Mouse (Mus musculus) neural tube, embryonic 15.5 days (tissue): ENCODE data around the gene Rnasel. TPM values are rescaled to one million over a fixed set of nuclear protein-coding genes. Genes with fewer than 3 reads are reported as not detected.
"Not testable (repeated sequence)": the region's sequence is repeated elsewhere in the genome, so short reads cannot be mapped to it uniquely, and the experiment has no call there.

Experiments
- ATAC-seq: fragments of 200-750 bp; cut with Nextera tagmentation; 2 replicates; pipeline ENCODE4 v1.8.0; 2017; ENCODE audit warnings: mild to moderate bottlenecking, moderate TSS enrichment, moderate library complexity; ENCODE audit not compliant: low FRiP score
- H3K27ac ChIP-seq: fragments of 300-500 bp; sonication (generic); replicated peaks from 2 replicates; pipeline ENCODE4 v1.5.1; 2015; ENCODE audit warnings: mild to moderate bottlenecking, inconsistent platforms
- H3K27me3 ChIP-seq: fragments of 300-500 bp; sonication (generic); replicated peaks from 2 replicates; pipeline ENCODE4 v1.6.1; 2015; ENCODE audit warnings: inconsistent platforms
- H3K36me3 ChIP-seq: fragments of 300-500 bp; sonication (generic); 2 replicates; pipeline ENCODE4 v1.6.1; 2015; ENCODE audit warnings: inconsistent platforms
- H3K4me1 ChIP-seq: fragments of 300-500 bp; sonication (generic); 2 replicates; pipeline ENCODE4 v1.6.1; 2015; ENCODE audit warnings: inconsistent platforms
- H3K4me2 ChIP-seq: fragments of 300-500 bp; sonication (generic); 2 replicates; pipeline ENCODE4 v1.6.1; 2015; ENCODE audit warnings: inconsistent platforms, mild to moderate bottlenecking, moderate library complexity
- H3K4me3 ChIP-seq: fragments of 300-500 bp; sonication (generic); replicated peaks from 2 replicates; pipeline ENCODE4 v1.5.1; 2015; ENCODE audit warnings: mild to moderate bottlenecking, inconsistent platforms
- H3K9ac ChIP-seq: fragments of 300-500 bp; sonication (generic); replicated peaks from 2 replicates; pipeline ENCODE4 v1.6.1; 2015; ENCODE audit warnings: mild to moderate bottlenecking, inconsistent platforms
- H3K9me3 ChIP-seq: fragments of 300-500 bp; sonication (generic); replicated peaks from 2 replicates; pipeline ENCODE4 v1.6.1; 2016; ENCODE audit warnings: inconsistent platforms
- WGBS: fragments of 180-500 bp; shearing (Covaris S2); methylation state at CpG from one replicate; pipeline ENCODE4 v1.1.7; 2015; ENCODE audit warnings: mixed read lengths; 5-methylcytosine and 5-hydroxymethylcytosine counted together
- polyA plus RNA-seq: library from polyadenylated mRNA; unstranded; fragments of >200 nt; fragmentation: Nextera tagmentation; extraction: Ambion mirVana; gene quantifications from 2 replicates; pipeline ENCODE4 v1.2.1, GENCODE M21; 2015

The Rnasel gene
- polyA plus RNA-seq, 1 experiment from 2014 or later: 32.0 TPM

DNA sequence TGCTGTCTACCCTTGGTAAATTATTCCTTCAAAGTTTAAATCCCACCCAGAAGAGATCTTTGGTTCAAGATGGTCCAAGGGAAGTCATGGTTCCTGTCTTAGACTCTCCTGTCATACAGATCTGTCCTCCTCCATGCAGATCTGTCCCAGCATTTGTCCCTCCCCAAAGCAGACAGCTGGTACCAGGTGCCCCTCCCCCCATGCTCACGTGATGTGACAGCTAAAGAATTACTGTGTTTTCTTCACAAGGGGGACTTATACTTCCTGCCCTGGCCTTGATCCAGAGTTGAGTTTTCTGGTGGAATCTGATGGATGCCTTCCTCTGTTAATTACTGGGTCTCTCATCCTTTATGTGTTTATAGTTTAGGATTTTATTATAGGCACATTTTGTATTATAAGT is 677 bp upstream of the Rnasel start:
- H3K9ac ChIP-seq: 0 out of 2 replicates have a peak overlapping the region, but pooled peaks have one; percentile 20
- peaks cover 67% of the 10 kb centered on the region for H3K4me1 ChIP-seq
- H3K36me3 ChIP-seq: 0 out of 2 replicates have a peak, but pooled peaks cover 2% of the 10 kb centered on the region
- peak overlapping the region; percentile 83 for H3K27ac ChIP-seq
- 0% methylated on average over 1 of the region's 1 CpGs for WGBS
- H3K9me3 ChIP-seq: no peaks in the 10 kb centered on the region
- no peaks in the 10 kb centered on the region for H3K27me3 ChIP-seq
- ATAC-seq: no peak
- H3K4me2 ChIP-seq: peak overlapping the region; percentile 55
- no peak overlapping the region for H3K4me3 ChIP-seq

DNA sequence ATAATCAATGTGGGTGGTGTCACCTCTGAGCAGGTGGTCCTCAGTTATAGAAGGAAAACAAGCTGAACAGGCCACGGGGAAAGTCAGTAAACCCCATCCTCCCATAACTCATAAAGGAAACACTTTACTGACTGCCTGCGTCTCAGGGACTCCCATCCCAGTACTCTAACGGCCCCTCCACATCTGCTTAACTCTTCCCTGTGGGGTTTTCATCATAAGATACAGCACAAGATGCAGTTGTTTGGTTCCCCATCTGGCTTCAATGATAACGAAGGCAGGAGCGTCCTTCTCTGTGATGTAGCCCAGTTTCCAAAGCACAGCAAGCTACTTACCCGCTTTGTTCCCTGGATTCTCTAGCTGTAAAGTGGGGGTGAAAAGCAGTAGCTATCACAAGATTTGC is 828 bp downstream of the Rnasel start:
- peak; percentile 42 for ATAC-seq
- no peaks in the 10 kb centered on the region for H3K9me3 ChIP-seq
- H3K27me3 ChIP-seq: no peaks in the 10 kb centered on the region
- peak overlapping the region; percentile 54 for H3K9ac ChIP-seq
- H3K27ac ChIP-seq: peak overlapping the region; percentile 83
- peaks cover 57% of the 10 kb centered on the region for H3K4me1 ChIP-seq
- H3K36me3 ChIP-seq: 0 out of 2 replicates have a peak, but pooled peaks cover 5% of the 10 kb centered on the region
- H3K4me2 ChIP-seq: peak overlapping the region; percentile 55
- WGBS: 20% methylated on average over 6 of the region's 6 CpGs
- H3K4me3 ChIP-seq: peak overlapping the region; percentile 40

DNA sequence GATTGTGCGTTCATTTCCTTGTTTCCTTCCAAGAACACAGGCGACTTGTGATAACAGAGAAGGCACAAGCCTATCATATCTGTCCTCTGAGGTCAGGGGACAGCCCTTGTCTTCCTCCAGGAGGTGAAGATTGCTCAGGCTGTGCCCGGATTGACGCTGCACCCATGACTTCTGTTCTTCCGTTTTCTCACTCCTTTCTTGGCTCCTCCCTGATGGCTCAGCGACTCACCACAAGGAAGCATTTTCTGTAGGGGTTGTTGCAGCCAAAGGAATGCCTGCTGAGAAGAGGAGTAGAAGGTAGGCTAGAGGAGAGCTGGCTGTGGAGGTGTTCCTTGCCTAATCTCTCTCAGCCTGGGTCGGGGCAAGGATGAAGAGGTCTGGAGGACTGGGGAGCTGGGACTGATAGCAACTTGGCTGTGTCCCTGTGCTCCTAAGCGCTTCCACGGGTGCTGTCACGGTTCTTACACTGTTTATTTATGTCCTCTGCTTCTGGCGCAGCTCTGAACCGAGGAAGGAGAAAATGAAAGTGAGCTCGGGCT is 2.6 kb downstream of the Rnasel start:
- WGBS: 32% methylated on average over 13 of the region's 13 CpGs
- Histone ChIP-seq H3K4me3 (peak overlapping the region; percentile 24), H3K9ac (peak overlapping the region; percentile 34), H3K9me3 (no peaks in the 10 kb centered on the region), H3K4me2 (peak overlapping the region; percentile 55), H3K36me3 (0 out of 2 replicates have a peak, but pooled peaks cover 11% of the 10 kb centered on the region), H3K4me1 (peaks cover 49% of the 10 kb centered on the region), H3K27me3 (no peaks in the 10 kb centered on the region), H3K27ac (peak overlapping the region; percentile 66)
- no peak for ATAC-seq

DNA sequence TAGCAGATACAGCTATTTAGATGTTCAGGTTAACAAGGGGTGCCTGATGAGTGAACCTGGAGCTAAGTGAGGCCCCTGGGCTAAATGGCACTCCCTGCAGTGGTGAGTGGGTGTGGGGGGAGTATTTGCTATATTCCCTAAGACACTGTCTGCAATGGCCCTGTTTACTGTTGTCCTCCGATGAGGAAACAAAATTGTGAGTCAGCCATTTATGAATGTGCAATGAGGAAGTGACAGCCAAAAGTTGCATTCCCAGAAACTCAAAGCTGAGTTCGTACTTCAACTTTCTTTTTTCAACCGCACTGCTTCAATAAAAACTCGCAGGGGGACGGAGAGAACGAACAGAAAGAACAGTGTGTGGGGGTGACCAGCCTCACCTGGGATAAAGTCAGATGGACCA is 3.3 kb downstream of the Rnasel start:
- WGBS: 87% methylated on average over 6 of the region's 6 CpGs
- peak overlapping the region; percentile 55 for H3K4me2 ChIP-seq
- H3K9me3 ChIP-seq: no peaks in the 10 kb centered on the region
- peaks cover 47% of the 10 kb centered on the region for H3K4me1 ChIP-seq
- 0 out of 2 replicates have a peak overlapping the region, but pooled peaks have one; percentile 34 for H3K9ac ChIP-seq
- H3K27me3 ChIP-seq: no peaks in the 10 kb centered on the region
- peak overlapping the region; percentile 66 for H3K27ac ChIP-seq
- 0 out of 2 replicates have a peak, but pooled peaks cover 11% of the 10 kb centered on the region for H3K36me3 ChIP-seq
- H3K4me3 ChIP-seq: peak overlapping the region; percentile 24
- no peak for ATAC-seq

- Histone ChIP-seq H3K4me2 (no peak overlapping the region), H3K36me3 (peaks cover 17% of the 10 kb centered on the region), H3K9me3 (no peaks in the 10 kb centered on the region), H3K4me1 (peaks cover 35% of the 10 kb centered on the region), H3K9ac (no peak overlapping the region), H3K27ac (no peak overlapping the region), H3K27me3 (no peaks in the 10 kb centered on the region), H3K4me3 (no peak overlapping the region)
- ATAC-seq: no peak
- WGBS: 73% methylated on average over 25 of the region's 25 CpGs
These were observed 4.7 kb downstream of the Rnasel start for GRCm38 (mm10) chr1:153753725-153754464.

DNA sequence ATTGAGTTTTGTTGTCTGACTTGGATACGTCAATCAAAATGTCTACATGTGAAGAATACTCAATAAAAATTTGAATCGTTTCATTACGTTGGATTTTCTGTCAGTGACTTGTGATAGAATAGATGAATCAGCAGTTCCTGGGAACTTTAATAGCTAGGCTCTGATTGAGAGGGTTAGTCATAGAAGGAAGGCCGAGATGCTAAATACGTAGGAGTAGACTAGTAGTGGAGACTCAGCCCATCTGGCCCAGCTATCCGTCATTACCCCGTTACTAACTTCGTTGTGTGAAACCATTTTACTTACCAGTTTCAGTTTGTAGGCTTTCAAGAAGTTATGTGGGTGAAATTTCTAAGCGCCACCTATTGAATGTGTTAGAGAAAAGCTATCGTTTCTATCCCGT is 14.9 kb downstream of the Rnasel start:
- Histone ChIP-seq H3K4me1 (no peaks in the 10 kb centered on the region), H3K27me3 (no peaks in the 10 kb centered on the region), H3K4me3 (no peak overlapping the region), H3K9ac (no peak overlapping the region), H3K9me3 (no peaks in the 10 kb centered on the region), H3K36me3 (peaks cover 19% of the 10 kb centered on the region; the same call in 1 of the 2 replicates), H3K4me2 (no peak overlapping the region), H3K27ac (no peak overlapping the region)
- WGBS: 90% methylated on average over 11 of the region's 11 CpGs
- no peak for ATAC-seq

DNA sequence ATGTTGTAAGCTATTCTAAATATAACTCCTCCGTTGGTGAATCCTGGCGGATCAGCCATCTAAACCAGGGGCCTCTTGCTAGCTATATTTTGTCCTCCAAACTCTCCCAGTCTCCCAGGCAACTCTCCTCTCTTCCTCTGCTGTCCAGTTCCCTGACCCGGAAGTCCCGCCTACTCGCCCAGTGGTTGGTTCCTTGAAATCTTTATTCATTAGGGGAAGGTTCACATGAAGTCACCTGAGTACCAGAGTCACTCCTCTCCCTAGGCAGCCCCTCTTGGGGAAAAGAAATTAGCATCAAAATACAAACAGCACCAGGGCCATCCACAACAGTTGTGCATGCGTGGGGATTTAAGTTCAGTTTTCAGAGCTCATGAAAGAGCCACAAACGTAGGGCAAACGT is 17.1 kb downstream of the Rnasel start:
- Histone ChIP-seq H3K27me3 (no peaks in the 10 kb centered on the region), H3K4me1 (no peaks in the 10 kb centered on the region), H3K27ac (no peak overlapping the region), H3K36me3 (peaks cover 10% of the 10 kb centered on the region; the same call in 1 of the 2 replicates), H3K4me3 (no peak overlapping the region), H3K4me2 (no peak overlapping the region), H3K9me3 (no peaks in the 10 kb centered on the region), H3K9ac (no peak overlapping the region)
- no peak for ATAC-seq
- 56% methylated on average over 8 of the region's 8 CpGs for WGBS

- 84% methylated on average over 1 of the region's 1 CpGs for WGBS
- Histone ChIP-seq H3K9me3 (no peaks in the 10 kb centered on the region), H3K4me2 (no peak overlapping the region), H3K27me3 (no peaks in the 10 kb centered on the region), H3K27ac (no peak overlapping the region), H3K9ac (no peak overlapping the region), H3K4me1 (no peaks in the 10 kb centered on the region), H3K36me3 (peaks cover 3% of the 10 kb centered on the region; the same call in 1 of the 2 replicates), H3K4me3 (no peak overlapping the region)
- ATAC-seq: no peak
These were observed 18.1 kb downstream of the Rnasel start for GRCm38 (mm10) chr1:153767281-153767680.

GRCm38 (mm10) chr1:153768465-153768864 is 19.2 kb downstream of the Rnasel start:
- Histone ChIP-seq H3K4me1 (no peaks in the 10 kb centered on the region), H3K4me3 (no peak overlapping the region), H3K9me3 (no peaks in the 10 kb centered on the region), H3K36me3 (no peaks in the 10 kb centered on the region), H3K4me2 (no peak overlapping the region), H3K9ac (no peak overlapping the region), H3K27ac (no peak overlapping the region), H3K27me3 (no peaks in the 10 kb centered on the region)
- 78% methylated on average over 5 of the region's 5 CpGs for WGBS
- no peak for ATAC-seq

- not testable (repeated sequence) for H3K4me3 ChIP-seq, H3K9me3 ChIP-seq, H3K4me1 ChIP-seq, ATAC-seq, H3K9ac ChIP-seq, H3K27me3 ChIP-seq, H3K4me2 ChIP-seq, H3K36me3 ChIP-seq, H3K27ac ChIP-seq
- WGBS: 68% methylated on average over 6 of the region's 6 CpGs
These were observed 20.3 kb downstream of the Rnasel start for GRCm38 (mm10) chr1:153769571-153769970.

DNA sequence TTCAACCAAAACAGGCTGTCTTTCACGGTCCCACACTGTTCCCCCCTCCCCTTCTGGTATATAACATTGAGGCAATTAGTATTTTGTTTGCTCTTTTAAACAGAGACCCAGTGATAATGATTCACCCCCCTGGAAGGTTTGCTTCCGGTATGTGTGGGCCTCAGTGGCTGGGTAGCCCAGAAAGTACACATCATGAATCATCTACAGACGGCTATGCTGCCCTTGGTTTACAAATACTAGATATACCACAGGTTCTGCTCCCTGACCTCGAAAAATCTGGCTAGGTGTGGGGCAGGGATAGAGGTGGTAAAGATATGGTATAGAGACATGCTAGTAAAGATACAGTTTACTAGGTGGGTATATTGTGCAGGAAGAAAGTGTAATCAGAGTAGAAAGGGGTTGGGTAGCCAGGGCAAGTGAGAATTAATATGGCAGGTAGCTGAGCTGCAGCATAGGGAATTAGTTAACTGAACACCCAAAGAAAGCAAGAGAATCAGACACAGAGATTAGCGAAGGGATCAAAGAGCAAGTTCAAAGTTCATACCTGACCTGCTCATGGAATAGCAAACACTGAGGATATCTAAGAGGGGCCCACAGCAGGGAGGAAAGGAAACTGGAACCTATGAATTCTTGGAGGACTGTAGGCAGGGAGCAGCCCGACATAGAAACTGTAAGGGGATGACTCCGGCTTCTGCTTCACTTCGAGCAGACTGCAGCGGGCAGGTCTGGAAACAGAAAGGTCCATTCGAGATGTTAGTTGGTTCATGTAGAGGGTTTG is 21.0 kb downstream of the Rnasel start:
- ATAC-seq: no peak
- Histone ChIP-seq H3K27me3 (no peaks in the 10 kb centered on the region), H3K27ac (no peak overlapping the region), H3K9me3 (no peaks in the 10 kb centered on the region), H3K9ac (no peak overlapping the region), H3K4me1 (no peaks in the 10 kb centered on the region), H3K36me3 (no peaks in the 10 kb centered on the region), H3K4me2 (no peak overlapping the region), H3K4me3 (no peak overlapping the region)
- 86% methylated on average over 10 of the region's 10 CpGs for WGBS
